Mouse (Mus musculus) left cerebral cortex, adult 2 months (tissue): ENCODE data around the gene Pde9a. TPM values are rescaled to one million over a fixed set of nuclear protein-coding genes. Genes with fewer than 3 reads are reported as not detected.

ENCODE experiments used
- DNase-seq, 2 experiments: peaks; one replicate each; pipeline ENCODE4 v3.0.0; 2021 to 2022; ENCODE audit warnings: low spot score in 2 of 2, mixed read lengths in 1 of 2; ENCODE audit errors: extremely low spot score in 1 of 2
- H3K27ac ChIP-seq: fragments of 200-600 bp; 2 replicates; pipeline ENCODE4 v1.8.1; 2022
- H3K4me3 ChIP-seq: fragments of 200-600 bp; 2 replicates; pipeline ENCODE4 v1.8.1; 2022
- CTCF ChIP-seq: fragments of 200-600 bp; IDR thresholded peaks from 2 replicates; pipeline ENCODE4 v1.8.1; 2022; ENCODE audit warnings: antibody characterized with exemption, mild to moderate bottlenecking, moderate library complexity
- intact Hi-C: fragments of 180-260 bp; cut with DNase I; formaldehyde crosslinking; loops from one replicate; pipeline ENCODE4 v1.15.1; 2025
- total RNA-seq, 2 experiments: library from RNA; stranded (reverse); gene quantifications; 2 replicates each; pipeline ENCODE4 v1.2.3; 2021

Pde9a gene
- total RNA-seq, 2 experiments from 2014 or later, result 23.7 to 25.0 TPM

DNA sequence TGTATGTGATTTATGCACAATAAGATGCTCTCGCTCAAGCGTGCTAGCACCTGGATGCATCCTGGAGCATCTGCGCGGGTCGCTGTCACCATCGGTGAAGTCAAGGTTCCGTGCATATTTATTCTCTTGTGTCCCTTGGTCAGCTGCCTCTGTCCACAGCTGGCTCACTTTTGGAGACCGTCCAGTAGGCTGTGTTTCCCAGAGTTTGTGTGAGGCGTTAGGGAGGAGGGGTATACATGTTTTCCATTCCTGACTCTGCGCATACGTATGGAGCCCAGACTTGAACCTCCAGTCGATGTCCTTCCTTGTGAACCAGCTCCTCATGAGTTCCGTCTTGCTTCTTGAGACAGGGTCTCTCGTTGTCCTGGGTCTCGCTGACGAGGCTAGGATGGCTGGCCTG lies 34.6 kb downstream of the Pde9a start:
- TF ChIP-seq CTCF, result no peak
- intact Hi-C loops, result no loop called here
- Histone ChIP-seq H3K27ac (no peak overlapping the region), H3K4me3 (no peak overlapping the region)
- no peak for DNase-seq

- TF ChIP-seq CTCF, result no peak
- no peak for DNase-seq
- intact Hi-C loops, result no loop called here
Measured at GRCm38 (mm10) chr17:31422381-31422780, 36.4 kb downstream of the Pde9a start.

GRCm38 (mm10) chr17:31423020-31423419 lies 37.0 kb downstream of the Pde9a start:
- DNase-seq, result no peak
- Histone ChIP-seq H3K4me3 (no peak overlapping the region), H3K27ac (no peak overlapping the region)
- TF ChIP-seq CTCF, result no peak
- intact Hi-C loops, result no loop called here

More at GRCm38 (mm10) chr17:31422381-31422780, 36.4 kb downstream of the Pde9a start:
- no peak overlapping the region for H3K27ac ChIP-seq
- H3K4me3 ChIP-seq, result no peak overlapping the region

DNA sequence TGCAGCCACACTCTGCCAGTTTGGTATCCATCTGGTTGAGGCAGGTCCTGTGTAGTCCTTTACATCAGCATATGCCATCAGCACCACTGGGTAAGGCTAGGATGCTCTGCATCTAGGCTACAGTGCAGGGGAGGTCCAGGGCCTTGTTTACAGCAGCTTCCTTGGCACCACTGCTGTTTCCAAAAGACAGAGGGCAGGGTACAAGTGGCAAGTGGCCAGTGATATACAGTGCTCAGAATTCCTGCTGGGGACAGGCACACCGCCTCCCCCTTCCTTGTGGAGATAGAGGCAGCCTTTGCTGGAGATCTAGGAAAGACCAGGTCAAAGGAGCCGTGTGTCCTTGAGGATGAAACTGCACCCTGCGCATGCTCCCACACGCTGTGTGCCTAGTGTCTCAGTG lies 38.3 kb downstream of the Pde9a start:
- Histone ChIP-seq H3K27ac (no peak overlapping the region), H3K4me3 (no peak overlapping the region)
- intact Hi-C loops, result no loop called here
- no peak for DNase-seq
- no peak for TF ChIP-seq CTCF

- Histone ChIP-seq H3K27ac (no peak overlapping the region), H3K4me3 (no peak overlapping the region)
- intact Hi-C loops, result loop anchor here (5.0 kb wide), 1 partner anchor 37 kb away; the partner anchor contains the start of gene Pde9a
- TF ChIP-seq CTCF, result no peak
- DNase-seq, result no peak
Measured at GRCm38 (mm10) chr17:31424798-31425197, 38.8 kb downstream of the Pde9a start.

DNA sequence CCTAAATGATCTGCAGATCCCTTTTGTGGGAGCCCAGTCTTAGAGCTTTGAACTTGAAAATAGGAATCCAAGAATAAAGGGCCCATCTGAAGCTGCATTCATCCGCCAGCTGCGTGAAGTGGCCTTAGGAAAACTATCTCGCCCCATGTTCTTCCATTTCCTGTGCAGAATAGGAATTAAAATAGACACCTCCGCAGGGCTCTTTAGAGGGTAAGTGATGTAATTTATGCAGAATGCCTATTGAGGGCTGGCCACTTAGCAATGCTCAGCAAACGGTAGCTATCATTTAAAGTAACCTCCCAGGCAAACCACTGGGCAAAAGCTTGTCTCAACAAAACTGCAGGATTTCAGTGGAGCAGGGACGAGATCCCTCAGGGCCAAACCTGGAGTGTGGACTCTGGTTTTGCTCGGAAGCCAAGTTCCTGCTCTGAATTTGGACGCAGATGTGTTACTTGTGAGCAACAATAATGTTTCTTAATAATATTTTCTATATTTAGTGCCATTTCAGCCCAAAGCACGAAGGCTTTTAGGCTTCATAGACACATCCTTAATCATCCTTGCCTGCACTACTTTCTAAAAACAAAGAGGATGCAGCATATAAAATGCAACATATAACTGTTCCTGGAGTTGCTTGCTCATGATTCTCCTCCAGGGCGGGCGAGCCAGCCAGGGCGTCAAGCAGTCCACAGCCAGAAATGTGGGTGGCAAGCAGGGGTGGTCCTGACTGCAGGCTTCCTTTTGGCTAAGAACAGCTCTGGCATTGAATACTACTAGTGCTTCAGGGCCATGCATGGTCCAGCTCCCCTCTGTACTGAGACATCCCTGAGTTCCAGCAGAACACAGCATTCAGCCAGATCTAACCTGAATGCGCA lies 40.1 kb downstream of the Pde9a start:
- no peak for DNase-seq
- intact Hi-C loops, result loop anchor here (5.0 kb wide), 1 partner anchor 39 kb away; the partner anchor contains the start of gene Pde9a
- Histone ChIP-seq H3K4me3 (no peak overlapping the region), H3K27ac (peak overlapping the region; percentile 36)
- TF ChIP-seq CTCF, result no peak

DNA sequence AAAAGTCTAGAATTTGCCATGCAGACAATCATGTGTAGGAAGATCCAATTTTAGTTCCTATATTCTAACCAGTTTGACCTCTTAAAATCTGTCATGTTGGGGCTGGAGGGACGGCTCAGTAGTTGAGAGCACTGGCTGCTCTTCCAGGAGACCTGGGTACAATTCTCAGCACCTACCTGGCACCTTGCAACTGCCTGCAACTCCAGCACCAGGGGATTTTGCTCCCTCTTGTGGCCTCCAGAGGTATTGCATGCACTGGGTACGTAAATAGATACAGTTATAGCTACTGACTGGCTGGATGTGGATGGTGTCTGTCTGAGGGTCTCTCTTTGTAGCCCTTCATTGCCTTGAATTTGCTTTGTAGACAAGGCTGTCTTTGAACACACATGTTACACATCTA lies 43.4 kb downstream of the Pde9a start:
- TF ChIP-seq CTCF, result peak; percentile 47
- H3K27ac ChIP-seq, result no peak overlapping the region
- no peak overlapping the region for H3K4me3 ChIP-seq
- no peak for DNase-seq
- intact Hi-C loops, result loop anchor here (5.0 kb wide), 1 partner anchor 42 kb away; the partner anchor contains the start of gene Pde9a

DNA sequence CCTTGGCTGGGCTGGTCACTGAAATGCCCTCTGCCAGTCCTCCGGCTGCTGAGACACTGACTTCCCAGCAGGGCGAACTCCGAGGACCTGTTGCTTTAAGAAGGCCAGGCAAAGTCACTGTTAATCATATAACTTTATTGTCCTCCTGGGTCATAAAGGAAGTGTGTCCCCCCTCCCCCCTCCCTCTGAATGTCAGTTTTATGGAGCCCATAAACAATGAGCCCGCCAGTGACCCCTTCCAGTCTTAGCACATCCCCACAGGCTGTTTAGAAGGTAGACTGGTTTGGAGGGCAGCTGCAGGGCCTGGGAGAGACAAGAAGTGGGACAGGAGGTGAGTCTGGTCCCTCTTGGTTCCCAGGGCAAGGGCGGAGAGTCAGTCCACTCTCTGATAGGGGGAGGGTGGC lies 46.9 kb downstream of the Pde9a start:
- no peak for TF ChIP-seq CTCF
- H3K27ac ChIP-seq, result no peak overlapping the region
- DNase-seq, result no peak
- no peak overlapping the region for H3K4me3 ChIP-seq
- intact Hi-C loops, result no loop called here

- intact Hi-C loops, result no loop called here
- no peak for TF ChIP-seq CTCF
- H3K27ac ChIP-seq, result no peak overlapping the region
- no peak overlapping the region for H3K4me3 ChIP-seq
- no peak for DNase-seq
Measured at GRCm38 (mm10) chr17:31433401-31433928, 47.5 kb downstream of the Pde9a start.

DNA sequence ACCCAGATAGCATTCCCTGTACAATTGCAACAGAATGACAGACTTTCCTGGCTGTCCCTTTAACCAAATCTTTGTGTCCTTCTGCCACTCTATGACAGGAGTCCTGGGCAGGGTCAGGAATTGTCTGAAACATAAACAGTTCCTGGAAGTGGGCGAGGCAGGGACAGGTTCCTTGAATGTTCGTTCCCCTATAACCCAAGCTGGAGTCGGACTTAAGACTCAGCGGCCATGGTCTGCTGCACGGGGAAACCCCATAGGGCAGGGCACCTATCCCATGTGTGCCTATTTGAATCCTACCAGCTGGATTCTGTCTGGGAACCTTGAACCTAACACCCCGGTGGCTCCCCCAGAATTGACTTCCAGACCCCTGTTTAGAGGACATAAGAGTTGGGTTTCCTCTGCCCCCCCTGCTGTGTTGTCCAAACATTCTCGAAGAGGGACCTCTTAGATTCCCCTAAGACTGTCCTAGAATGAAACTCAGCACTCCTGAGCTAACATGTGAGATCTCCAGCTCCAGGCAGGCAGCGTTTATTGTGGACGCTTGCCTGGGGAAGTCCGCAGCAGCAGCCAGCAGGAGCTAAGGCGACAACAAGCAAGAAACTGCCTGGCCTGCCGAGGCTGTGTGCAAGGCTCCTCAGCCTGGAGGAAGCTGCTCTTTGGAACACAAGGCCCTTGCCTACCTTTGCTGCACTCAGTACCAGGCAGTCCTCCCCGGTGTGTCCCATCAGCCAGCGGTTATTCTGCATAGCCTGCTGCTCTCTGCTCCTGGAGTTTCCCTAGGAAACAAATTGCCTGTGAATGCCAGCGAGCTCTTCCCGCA lies 48.2 kb downstream of the Pde9a start:
- intact Hi-C loops, result no loop called here
- H3K4me3 ChIP-seq, result no peak overlapping the region
- DNase-seq, result no peak
- no peak for TF ChIP-seq CTCF
- H3K27ac ChIP-seq, result no peak overlapping the region; the same call in 1 of the 2 replicates

GRCm38 (mm10) chr17:31434825-31435325 lies 48.9 kb downstream of the Pde9a start:
- no peak for TF ChIP-seq CTCF
- Histone ChIP-seq H3K4me3 (no peak overlapping the region), H3K27ac (no peak overlapping the region)
- intact Hi-C loops, result no loop called here
- no peak for DNase-seq
